Mouse (Mus musculus): ENCODE results near the gene Zcchc7. TPM values are rescaled to one million over a fixed set of nuclear protein-coding genes. Genes with fewer than 3 reads are reported as not detected.

Zcchc7 gene
- total RNA-seq (2014; rRNA removed) (17.8 and 21.8 TPM in 2 replicates), polyA plus RNA-seq (2012; rRNA removed) (4.8 and 5.0 TPM in 2 replicates)

DNA sequence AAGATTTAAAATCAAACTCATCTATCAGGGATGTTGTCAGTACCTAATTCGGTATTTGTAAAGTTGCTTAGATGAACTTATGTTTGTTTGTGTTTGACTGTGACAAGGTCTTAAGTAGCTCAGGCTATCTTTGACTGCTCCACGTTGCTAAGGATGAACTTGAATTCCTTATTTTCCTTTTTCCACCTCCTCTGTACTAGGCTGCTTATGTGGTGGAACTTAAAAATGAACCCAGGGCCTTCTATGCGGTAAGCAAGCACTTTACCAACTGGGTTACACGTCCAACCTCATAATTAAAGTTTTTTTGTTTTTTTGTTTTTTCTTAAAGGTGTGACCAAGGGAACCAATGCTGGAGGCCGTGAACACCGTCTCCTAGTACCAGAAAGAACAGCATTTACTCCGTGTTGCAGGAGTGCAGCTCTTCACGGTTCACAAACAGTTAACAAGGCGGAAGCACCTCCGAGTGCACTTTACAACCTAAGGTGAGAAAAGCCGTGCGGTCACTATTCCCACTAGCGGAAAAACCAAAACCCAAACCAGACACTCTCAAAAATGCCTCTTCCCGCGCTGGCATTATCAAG is at the start of gene Zcchc7:
TSS of gene Zcchc7 (plus strand) at position 325 of the 581 bp plus-strand sequence.
- WGBS: 5% methylated on average over 15 of the region's 15 CpGs
- peak within 1 kb of the TSS; percentile 89 for H3K27ac ChIP-seq (replicated peaks; ENCODE audit: insufficient read depth, low read depth, low read length)
- H3K27me3 ChIP-seq (ENCODE audit: control insufficient read depth, insufficient read depth, low read length): no peaks in the 10 kb centered on the region
- TF ChIP-seq CTCF (IDR thresholded peaks at IDR 0.05; ENCODE audit: low read depth, low read length): no peak
- TF ChIP-seq POLR2A (IDR thresholded peaks at IDR 0.05; ENCODE audit: extremely low read depth, insufficient read depth, low read length): no peak
- no peak for DNase-seq (ENCODE audit: extremely low read depth, low read depth, low spot score)
- H3K4me1 ChIP-seq (ENCODE audit: control insufficient read depth, insufficient read depth, low read length): peaks cover 5% of the 10 kb centered on the region; the same call in 1 of the 2 replicates
- H3K79me2 ChIP-seq (ENCODE audit: control insufficient read depth, insufficient read depth, low read length): peaks cover 7% of the 10 kb centered on the region; the same call in 1 of the 2 replicates
- H3K9ac ChIP-seq (ENCODE audit: low read depth, low read length): peak within 1 kb of the TSS; percentile 92
- H3K4me3 ChIP-seq (ENCODE audit: insufficient read depth, low read depth, low read length): peak within 1 kb of the TSS; percentile 82
- H3K36me3 ChIP-seq (ENCODE audit: control insufficient read depth, insufficient read depth, low read length): no peaks in the 10 kb centered on the region

DNA sequence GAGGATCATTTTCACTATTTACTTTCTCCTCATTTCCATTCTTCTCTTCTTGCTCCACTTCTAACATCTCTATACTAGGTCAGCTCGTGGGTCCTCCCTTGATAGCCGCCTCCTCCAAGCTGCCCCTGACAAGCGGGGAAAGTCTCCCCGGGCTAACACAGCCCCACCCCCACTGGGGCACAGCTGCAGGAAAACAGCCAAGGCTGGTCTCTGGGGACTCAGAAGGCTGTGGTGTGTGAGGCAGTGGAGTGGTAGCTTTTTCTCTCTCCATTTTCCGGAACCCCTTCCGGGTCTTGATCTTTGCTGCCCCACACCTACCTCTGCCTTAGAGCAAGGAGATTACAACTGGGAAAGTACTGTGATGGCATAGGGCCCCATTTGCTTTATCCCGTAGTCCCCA is 49.7 kb upstream of the Zcchc7 start:
- no peak for DNase-seq (ENCODE audit: extremely low read depth, low read depth, low spot score)
- WGBS: 8% methylated on average over 7 of the region's 7 CpGs
- no peak overlapping the region for H3K4me3 ChIP-seq (ENCODE audit: insufficient read depth, low read depth, low read length)
- H3K79me2 ChIP-seq (ENCODE audit: control insufficient read depth, insufficient read depth, low read length): no peaks in the 10 kb centered on the region
- H3K27me3 ChIP-seq (ENCODE audit: control insufficient read depth, insufficient read depth, low read length): peaks cover 46% of the 10 kb centered on the region
- no peak overlapping the region for H3K9ac ChIP-seq (ENCODE audit: low read depth, low read length)
- no peak overlapping the region for H3K27ac ChIP-seq (replicated peaks; ENCODE audit: insufficient read depth, low read depth, low read length)
- TF ChIP-seq CTCF (IDR thresholded peaks at IDR 0.05; ENCODE audit: low read depth, low read length) (no peak), POLR2A (IDR thresholded peaks at IDR 0.05; ENCODE audit: extremely low read depth, insufficient read depth, low read length) (no peak)
- H3K36me3 ChIP-seq (ENCODE audit: control insufficient read depth, insufficient read depth, low read length): no peaks in the 10 kb centered on the region
- peaks cover 2% of the 10 kb centered on the region for H3K4me1 ChIP-seq (ENCODE audit: control insufficient read depth, insufficient read depth, low read length)

DNA sequence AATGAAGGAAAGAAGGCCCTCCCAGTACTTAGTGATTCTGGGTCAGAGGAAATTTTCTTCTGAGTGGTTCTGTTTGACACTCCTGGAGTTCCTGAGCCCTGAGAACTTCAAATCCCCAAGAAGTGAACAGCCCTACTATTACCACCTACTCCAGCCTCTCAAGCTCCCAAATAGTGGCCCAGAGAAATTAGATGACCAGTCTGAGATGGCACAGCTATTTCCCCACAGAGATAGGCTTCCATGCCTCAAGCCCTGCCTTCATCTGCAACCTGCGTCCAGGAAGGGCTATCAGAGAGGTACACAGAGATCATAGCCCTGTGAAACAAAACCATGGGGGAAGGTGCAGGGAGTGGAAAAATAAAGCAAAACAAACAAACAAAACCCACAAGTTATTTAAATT is 48.8 kb upstream of the Zcchc7 start:
- peaks cover 2% of the 10 kb centered on the region for H3K4me1 ChIP-seq (ENCODE audit: control insufficient read depth, insufficient read depth, low read length)
- peaks cover 47% of the 10 kb centered on the region for H3K27me3 ChIP-seq (ENCODE audit: control insufficient read depth, insufficient read depth, low read length)
- no peak for DNase-seq (ENCODE audit: extremely low read depth, low read depth, low spot score)
- no peak overlapping the region for H3K9ac ChIP-seq (ENCODE audit: low read depth, low read length)
- H3K27ac ChIP-seq (replicated peaks; ENCODE audit: insufficient read depth, low read depth, low read length): no peak overlapping the region
- H3K36me3 ChIP-seq (ENCODE audit: control insufficient read depth, insufficient read depth, low read length): no peaks in the 10 kb centered on the region
- 42% methylated on average over 1 of the region's 1 CpGs for WGBS
- no peak for TF ChIP-seq POLR2A (IDR thresholded peaks at IDR 0.05; ENCODE audit: extremely low read depth, insufficient read depth, low read length)
- no peak for TF ChIP-seq CTCF (IDR thresholded peaks at IDR 0.05; ENCODE audit: low read depth, low read length)
- H3K79me2 ChIP-seq (ENCODE audit: control insufficient read depth, insufficient read depth, low read length): no peaks in the 10 kb centered on the region
- H3K4me3 ChIP-seq (ENCODE audit: insufficient read depth, low read depth, low read length): no peak overlapping the region

DNA sequence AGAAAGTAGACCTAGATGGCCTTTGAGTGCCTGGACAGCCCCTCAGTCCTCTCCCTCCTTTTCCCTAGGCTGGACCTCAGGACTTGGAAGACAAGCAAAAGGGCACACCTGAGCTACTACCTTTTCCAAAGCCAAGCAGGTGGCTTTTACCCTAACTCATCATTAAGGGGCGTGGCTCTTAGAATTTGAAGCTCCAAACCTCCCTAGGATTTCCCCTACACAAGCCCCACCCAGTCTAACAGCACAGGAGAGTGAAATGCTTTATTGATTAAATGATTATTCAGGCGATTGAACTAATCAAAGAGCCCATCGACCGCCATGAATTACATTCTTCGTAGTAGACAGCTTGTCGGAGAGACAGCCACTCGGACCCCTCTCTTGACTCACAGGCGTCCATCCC is 47.4 kb upstream of the Zcchc7 start:
- Histone ChIP-seq H3K4me3 (ENCODE audit: insufficient read depth, low read depth, low read length) (no peak overlapping the region), H3K79me2 (ENCODE audit: control insufficient read depth, insufficient read depth, low read length) (no peaks in the 10 kb centered on the region), H3K36me3 (ENCODE audit: control insufficient read depth, insufficient read depth, low read length) (no peaks in the 10 kb centered on the region), H3K27me3 (ENCODE audit: control insufficient read depth, insufficient read depth, low read length) (peaks cover 42% of the 10 kb centered on the region), H3K9ac (ENCODE audit: low read depth, low read length) (no peak overlapping the region), H3K27ac (replicated peaks; ENCODE audit: insufficient read depth, low read depth, low read length) (no peak overlapping the region), H3K4me1 (ENCODE audit: control insufficient read depth, insufficient read depth, low read length) (no peaks in the 10 kb centered on the region)
- WGBS: 47% methylated on average over 8 of the region's 8 CpGs
- DNase-seq (ENCODE audit: extremely low read depth, low read depth, low spot score): no peak
- no peak for TF ChIP-seq CTCF (IDR thresholded peaks at IDR 0.05; ENCODE audit: low read depth, low read length)

DNA sequence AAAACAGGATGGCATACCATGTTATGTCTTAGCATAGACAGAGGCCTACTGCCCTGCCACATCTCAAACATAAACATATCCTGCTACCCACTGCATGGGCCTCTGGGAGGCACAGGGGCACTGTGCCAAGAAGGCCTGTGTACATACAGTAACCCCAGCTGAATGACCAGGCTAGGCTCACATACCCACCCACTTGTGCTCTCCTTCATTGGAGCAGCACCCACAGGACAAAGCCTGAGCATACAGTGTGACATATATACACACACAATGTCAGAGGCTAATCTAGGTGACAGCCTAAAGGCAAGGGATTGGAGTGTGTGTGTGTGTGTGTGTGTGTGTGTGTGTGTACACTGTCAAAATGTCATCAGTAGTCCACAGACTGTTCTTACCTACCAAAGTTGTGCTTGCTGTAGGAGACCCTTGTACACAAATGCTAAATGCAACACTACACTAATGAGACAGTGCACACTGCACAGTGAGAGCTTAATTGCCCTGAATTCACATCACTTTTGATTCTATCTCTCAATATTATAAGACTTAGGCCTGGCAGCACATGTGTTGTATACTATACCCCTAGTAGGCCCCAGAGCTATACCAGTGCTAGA is 46.5 kb upstream of the Zcchc7 start:
- H3K79me2 ChIP-seq (ENCODE audit: control insufficient read depth, insufficient read depth, low read length): no peaks in the 10 kb centered on the region
- H3K27me3 ChIP-seq (ENCODE audit: control insufficient read depth, insufficient read depth, low read length): peaks cover 38% of the 10 kb centered on the region
- TF ChIP-seq POLR2A (IDR thresholded peaks at IDR 0.05; ENCODE audit: extremely low read depth, insufficient read depth, low read length) (no peak), CTCF (IDR thresholded peaks at IDR 0.05; ENCODE audit: low read depth, low read length) (no peak)
- H3K4me1 ChIP-seq (ENCODE audit: control insufficient read depth, insufficient read depth, low read length): no peaks in the 10 kb centered on the region
- no peak for DNase-seq (ENCODE audit: extremely low read depth, low read depth, low spot score)
- no peak overlapping the region for H3K27ac ChIP-seq (replicated peaks; ENCODE audit: insufficient read depth, low read depth, low read length)
- H3K36me3 ChIP-seq (ENCODE audit: control insufficient read depth, insufficient read depth, low read length): no peaks in the 10 kb centered on the region
- no peak overlapping the region for H3K4me3 ChIP-seq (ENCODE audit: insufficient read depth, low read depth, low read length)
- no peak overlapping the region for H3K9ac ChIP-seq (ENCODE audit: low read depth, low read length)
